Mouse (Mus musculus) liver, postnatal 0 days (tissue): ENCODE results near the gene Xpnpep1.
A peak's percentile ranks its signal among the peaks of the same experiment; 100 is the strongest.

ENCODE experiments used
- CTCF ChIP-seq: sonication (generic); IDR thresholded peaks from 2 replicates; pipeline ENCODE4 v1.5.1; 2016; ENCODE audit warnings: antibody characterized with exemption, low read depth
- EP300 ChIP-seq: IDR thresholded peaks from 2 replicates; pipeline ENCODE4 v1.6.1; 2016; ENCODE audit warnings: antibody characterized with exemption, low read depth, mild to moderate bottlenecking

DNA sequence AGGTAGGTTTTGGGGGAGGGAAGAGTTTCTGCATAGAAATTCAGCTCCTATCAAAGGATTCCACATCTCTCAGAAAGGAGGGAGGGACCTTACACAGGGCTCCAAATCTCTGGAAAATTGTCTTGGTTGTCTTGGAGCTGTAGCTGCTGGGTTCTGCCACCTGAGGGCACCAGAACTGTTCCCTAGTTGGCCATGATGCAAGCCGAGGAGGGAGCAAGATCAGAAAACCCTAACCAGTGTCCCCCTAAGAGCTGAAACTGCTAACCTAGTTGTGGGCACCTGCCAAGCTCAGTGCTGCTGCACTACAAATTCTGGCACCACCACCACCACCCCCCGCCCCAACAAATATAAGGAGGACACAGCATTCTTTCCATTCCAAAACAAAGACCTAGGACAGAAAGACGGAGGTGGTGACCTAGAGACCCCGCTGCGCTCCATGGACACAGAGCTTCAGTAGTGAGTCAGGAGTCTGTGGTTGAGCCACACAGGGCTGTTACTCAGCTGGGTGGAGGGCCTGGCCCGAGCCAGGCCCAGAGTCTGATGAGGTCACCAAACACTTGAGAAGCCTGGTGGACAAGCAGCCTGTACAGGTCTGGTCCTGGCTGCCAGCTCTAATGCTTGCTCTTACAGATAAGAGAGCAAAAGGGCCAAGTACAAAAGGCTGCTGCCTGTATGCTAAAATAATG, 31.9 kb downstream of the Xpnpep1 start:
- TF ChIP-seq CTCF (peak; percentile 82), EP300 (no peak)
